Mouse (Mus musculus) CD8-positive naive resting alpha-beta T cell, adult 2 months (primary cell): ENCODE data around the gene 4932438H23Rik.
"Not testable (repeated sequence)": the region's sequence is repeated elsewhere in the genome, so short reads cannot be mapped to it uniquely, and the experiment has no call there.

Source experiments
- DNase-seq, 2 experiments: peaks; one replicate each; pipeline ENCODE4 v3.0.0; 2022; ENCODE audit warnings: low read depth in 2 of 2, low spot score in 2 of 2

Gene 4932438H23Rik

DNA sequence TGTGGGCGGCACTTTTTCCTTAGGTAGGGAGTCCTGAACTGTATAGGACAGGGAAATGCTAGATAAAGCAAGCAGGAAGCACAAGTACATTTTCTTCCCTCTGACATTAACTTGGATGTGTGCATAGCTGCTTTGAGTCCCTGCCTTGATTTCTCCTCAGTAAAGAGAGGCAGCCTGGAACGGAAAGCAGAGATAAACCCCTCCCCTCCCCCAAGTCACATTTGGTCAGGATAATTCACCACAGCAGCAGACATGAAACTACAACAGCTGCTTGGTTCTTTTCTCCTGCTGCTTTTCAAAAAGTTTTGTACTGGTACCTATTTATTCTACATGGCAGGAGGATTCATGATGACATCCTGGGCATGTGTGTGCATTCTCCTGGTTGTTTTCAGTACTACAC, 5.6 kb upstream of the 4932438H23Rik start:
- no peak for DNase-seq

- no peak for DNase-seq
These were observed 4.6 kb upstream of the 4932438H23Rik start for GRCm38 (mm10) chr16:91099444-91100065.

GRCm38 (mm10) chr16:91097858-91098257, 2.9 kb upstream of the 4932438H23Rik start:
- DNase-seq = no peak

- DNase-seq = no peak
These were observed 2.1 kb upstream of the 4932438H23Rik start for GRCm38 (mm10) chr16:91096984-91097506.

DNA sequence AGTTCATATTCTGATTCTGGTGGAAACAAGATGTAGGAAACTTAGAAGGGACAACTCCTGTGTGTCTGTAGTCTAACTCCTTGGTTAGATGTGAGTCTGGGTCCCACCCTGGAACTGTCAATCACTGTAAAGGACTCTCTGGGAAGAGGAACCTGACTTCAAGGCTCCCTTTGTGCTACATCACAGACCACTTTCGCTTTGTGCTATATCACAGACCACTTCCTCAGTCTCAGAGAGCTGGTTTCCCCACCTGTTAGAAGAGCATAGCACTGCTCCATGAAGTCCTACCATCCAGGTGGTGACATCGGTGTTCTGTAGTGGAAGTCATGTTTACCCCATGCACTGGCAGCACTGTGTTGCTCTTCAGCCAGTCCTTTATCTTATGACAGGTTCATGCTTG, 1.1 kb upstream of the 4932438H23Rik start:
- DNase-seq = no peak

DNA sequence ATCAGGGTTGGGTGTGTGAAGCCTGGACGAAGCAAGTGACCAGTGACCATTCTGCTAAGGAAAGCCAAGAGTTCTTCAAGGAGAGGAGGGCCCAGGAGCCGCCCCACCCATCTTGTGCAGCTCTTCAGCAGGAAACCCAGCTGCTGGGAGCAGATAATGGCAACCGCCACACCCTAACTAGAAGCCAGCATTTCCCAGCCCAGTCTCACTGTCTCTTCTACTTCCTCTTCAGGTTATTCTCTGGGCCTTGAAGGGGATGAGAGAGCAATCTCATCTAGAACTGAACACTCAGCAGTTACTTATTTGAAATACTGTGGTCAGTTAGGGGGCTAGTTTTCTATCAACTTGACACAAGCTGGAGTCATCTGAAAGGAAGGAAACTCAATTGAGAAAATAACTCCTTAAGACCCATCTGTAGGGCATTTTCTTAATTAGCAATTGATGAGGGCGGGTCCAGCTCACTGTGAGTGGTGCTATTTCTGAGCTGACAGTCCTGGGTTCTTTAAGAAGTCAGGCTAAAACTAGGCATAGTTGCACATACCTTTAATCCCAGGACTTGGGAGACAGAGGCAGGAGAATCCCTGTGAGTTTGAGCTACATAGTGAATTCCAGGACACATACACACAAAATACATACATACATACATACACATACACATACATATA, 8.1 kb downstream of the 4932438H23Rik start:
- no peak for DNase-seq

GRCm38 (mm10) chr16:91085239-91085825, 9.6 kb downstream of the 4932438H23Rik start:
- DNase-seq = no peak

- no peak for DNase-seq
These were observed 10.3 kb downstream of the 4932438H23Rik start for GRCm38 (mm10) chr16:91084307-91085238.

GRCm38 (mm10) chr16:91083002-91083646, 11.8 kb downstream of the 4932438H23Rik start:
- no peak for DNase-seq

- DNase-seq = peak; percentile 61 to 77
These were observed 13.4 kb downstream of the 4932438H23Rik start for GRCm38 (mm10) chr16:91081508-91081907.

- DNase-seq = peak; percentile 38 to 58
These were observed 18.7 kb downstream of the 4932438H23Rik start for GRCm38 (mm10) chr16:91076180-91076579.

DNA sequence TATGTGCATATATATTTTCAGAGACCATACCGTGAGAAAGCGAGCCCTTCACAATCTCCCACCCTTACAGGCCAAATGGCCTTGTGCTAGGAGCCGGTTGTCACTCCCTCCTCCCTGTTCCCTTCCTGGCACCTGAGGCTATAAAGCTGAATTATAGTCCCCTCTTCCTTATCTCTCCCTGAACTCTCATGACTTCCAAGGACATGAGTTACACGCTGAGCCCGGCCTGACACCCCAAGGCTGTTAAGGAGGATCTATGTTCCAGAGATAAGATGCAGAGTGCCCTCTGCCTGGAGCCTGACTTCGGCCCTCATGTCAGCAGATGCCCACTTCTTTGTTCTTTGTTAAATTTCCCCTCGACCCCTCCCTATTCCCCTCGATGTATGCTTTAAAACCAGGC, 19.5 kb downstream of the 4932438H23Rik start:
- not testable (repeated sequence) for DNase-seq

GRCm38 (mm10) chr16:91073163-91073892, 21.6 kb downstream of the 4932438H23Rik start:
- DNase-seq = peak; percentile 74 to 89

DNA sequence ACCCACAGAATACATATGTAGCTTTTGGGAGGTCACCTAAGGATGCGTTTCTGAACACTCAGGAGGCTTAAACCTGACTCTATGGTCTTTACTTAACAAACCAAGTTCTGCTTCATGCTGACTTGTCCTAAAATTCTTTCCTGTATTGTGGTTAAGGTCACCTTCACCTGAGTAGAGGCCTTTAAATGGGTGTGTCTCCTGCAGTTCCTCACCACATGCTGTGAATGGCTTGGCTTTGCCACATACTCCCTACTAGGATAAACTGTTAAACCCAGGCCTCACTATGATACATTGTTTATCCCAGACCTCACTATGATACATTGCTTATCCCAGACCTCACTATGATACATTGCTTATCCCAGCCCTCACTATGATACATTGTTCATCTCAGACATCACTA, 22.7 kb downstream of the 4932438H23Rik start:
- DNase-seq = no peak

DNA sequence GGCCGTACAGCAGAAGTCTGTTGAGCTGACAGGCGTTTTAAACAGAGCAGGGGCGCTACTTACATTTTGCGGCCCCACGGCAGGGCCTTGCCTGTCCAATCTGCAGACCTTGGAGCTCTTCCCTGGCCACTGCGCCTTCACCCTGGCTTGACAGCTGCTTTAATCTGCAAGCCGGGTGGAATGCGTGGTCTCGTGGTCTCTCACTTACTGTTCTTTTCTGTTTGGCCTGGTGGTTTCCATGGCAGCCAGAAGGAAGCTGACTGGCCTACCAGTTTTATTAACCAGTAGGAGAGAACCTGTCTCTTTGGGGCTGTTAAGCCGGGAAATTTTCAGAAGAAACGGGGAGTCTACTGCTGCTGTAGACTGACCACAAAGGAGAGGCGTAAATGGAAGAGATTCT, 26.0 kb downstream of the 4932438H23Rik start:
- no peak for DNase-seq

DNA sequence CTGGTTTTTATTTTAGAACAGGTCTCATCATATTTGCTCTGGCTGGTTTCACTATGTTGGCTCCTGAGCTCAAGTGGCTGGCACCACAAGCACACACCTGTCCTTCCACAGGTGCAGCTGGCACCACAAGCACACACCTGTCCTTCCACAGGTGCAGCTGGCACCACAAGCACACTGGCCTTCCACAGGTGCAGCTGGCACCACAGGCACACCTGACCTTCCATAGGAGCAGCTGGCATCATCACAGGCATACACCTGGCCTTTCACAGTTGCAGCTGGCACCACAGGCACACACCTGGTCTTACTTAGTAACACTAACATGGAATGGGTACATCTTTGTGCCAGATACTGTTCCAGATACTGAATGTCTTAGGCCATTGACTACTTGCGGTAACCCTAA, 27.8 kb downstream of the 4932438H23Rik start:
- no peak for DNase-seq

DNA sequence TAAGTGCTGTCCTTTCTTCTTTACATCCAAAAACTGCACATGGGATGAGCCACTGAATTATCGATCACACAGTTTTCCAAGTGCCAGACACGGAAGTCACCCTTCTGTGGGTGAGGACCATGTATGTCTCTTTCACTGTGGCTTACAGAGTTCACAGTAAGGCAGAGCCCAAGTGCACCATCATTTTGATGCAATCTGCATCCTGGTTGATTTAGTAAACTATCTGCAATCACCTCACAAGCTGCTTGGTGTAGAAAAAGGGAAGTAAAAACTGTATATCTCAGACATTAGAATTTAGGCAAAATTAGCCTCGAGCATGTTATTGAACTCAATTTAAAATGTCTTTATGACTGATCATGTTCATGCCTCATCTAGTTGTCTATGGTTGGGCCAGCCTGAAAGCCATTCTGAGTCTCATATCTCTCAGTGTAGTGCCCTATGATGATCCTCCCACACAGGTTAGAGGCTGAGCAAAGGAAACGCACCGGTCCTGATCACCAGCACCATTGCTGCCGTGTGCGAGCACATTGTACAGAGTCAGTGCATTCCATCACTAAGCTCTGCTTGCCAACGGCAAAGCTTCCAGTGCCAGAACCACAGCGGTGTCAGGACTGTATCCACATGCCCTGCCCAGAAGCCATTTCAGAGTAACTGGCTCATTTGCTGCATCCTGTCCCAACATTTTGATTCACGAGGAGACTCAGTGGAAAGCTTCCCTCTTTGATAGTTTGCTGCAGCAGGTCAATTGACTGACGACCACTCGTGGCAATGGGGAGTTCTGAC, 30.1 kb downstream of the 4932438H23Rik start:
- DNase-seq = no peak

GRCm38 (mm10) chr16:91063786-91064185, 31.1 kb downstream of the 4932438H23Rik start:
- no peak for DNase-seq
